Mouse (Mus musculus): ENCODE measurements around the gene Depdc1b. TPM values are rescaled to one million over a fixed set of nuclear protein-coding genes. Genes with fewer than 3 reads are reported as not detected.

Depdc1b gene
- polyA plus RNA-seq, 1 experiment: 0.77 TPM

DNA sequence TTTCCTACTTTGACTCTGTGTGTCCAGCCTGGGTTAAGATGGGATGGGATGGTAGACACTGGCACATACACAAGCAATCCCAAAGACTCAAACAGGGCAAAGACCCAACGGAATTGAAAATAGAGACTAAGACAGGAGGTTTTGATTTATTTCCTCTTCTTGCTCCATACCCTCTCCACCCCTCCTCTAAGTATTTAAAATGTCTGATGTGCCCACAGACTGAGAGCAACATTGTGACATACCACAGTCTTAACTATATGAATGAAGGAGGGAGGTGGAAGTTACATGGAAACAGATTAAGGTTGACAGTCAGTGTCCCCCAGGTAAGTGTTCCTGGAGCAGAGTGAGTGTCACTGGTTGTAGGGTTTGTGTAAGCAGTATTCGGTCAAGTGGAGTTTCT lies 31.8 kb upstream of the Depdc1b start:
- H3K27ac ChIP-seq (ENCODE audit: insufficient read depth, low read length): no peak overlapping the region
- TF ChIP-seq CTCF (IDR thresholded peaks at IDR 0.05; ENCODE audit: extremely low read depth, insufficient read depth, low read length) (no peak), POLR2A (IDR thresholded peaks at IDR 0.05; ENCODE audit: extremely low read depth, insufficient read depth, low read length) (no peak)
- no peak overlapping the region for H3K4me3 ChIP-seq (ENCODE audit: insufficient read depth, low read length)
- H3K4me1 ChIP-seq (ENCODE audit: control insufficient read depth, insufficient read depth, low read length): no peaks in the 10 kb centered on the region

- H3K27ac ChIP-seq (ENCODE audit: insufficient read depth, low read length): no peak overlapping the region
- no peak for TF ChIP-seq CTCF (IDR thresholded peaks at IDR 0.05; ENCODE audit: extremely low read depth, insufficient read depth, low read length)
- no peak for TF ChIP-seq POLR2A (IDR thresholded peaks at IDR 0.05; ENCODE audit: extremely low read depth, insufficient read depth, low read length)
- H3K4me1 ChIP-seq (ENCODE audit: control insufficient read depth, insufficient read depth, low read length): no peaks in the 10 kb centered on the region
- no peak overlapping the region for H3K4me3 ChIP-seq (ENCODE audit: insufficient read depth, low read length)
These were observed 28.2 kb upstream of the Depdc1b start for GRCm38 (mm10) chr13:108287953-108288352.

DNA sequence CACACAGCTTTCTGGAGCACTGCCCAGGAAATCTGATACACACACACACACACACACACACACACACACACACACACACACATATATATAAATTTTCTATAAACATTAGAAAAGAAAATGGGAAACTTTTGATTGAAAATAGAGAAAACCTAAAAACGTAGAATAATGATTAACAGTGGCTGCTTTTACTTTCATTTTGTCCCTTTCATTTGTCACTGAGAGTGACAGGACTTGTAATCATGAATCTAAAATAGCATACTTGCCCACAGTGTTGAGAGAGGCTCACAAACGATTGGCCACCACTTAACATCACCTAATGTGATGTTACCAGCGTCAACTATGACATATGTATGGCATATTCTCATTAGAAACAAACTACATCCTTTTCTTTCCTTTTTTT lies 26.7 kb upstream of the Depdc1b start:
- no peaks in the 10 kb centered on the region for H3K4me1 ChIP-seq (ENCODE audit: control insufficient read depth, insufficient read depth, low read length)
- H3K4me3 ChIP-seq (ENCODE audit: insufficient read depth, low read length): no peak overlapping the region
- H3K27ac ChIP-seq (ENCODE audit: insufficient read depth, low read length): no peak overlapping the region
- no peak for TF ChIP-seq CTCF (IDR thresholded peaks at IDR 0.05; ENCODE audit: extremely low read depth, insufficient read depth, low read length)

DNA sequence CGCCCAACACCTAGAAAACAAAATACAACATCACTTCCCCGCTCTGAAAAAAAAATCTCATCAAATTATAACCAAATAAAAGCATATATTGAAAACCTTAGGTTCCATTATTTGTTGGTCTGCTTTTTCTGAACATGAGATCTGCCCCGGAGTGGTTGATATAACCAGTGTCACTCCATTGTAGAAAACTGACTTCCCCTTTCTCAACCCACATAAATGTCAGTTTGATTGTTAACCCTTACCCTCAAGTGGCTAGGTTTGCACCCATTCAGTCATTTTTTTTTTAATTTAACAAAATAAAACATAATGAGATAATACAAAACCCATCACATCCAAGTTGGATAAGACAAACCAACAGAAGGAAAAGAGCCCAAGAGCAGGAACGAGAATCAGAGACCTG lies 25.8 kb upstream of the Depdc1b start:
- H3K4me1 ChIP-seq (ENCODE audit: control insufficient read depth, insufficient read depth, low read length): no peaks in the 10 kb centered on the region
- no peak overlapping the region for H3K27ac ChIP-seq (ENCODE audit: insufficient read depth, low read length)
- H3K4me3 ChIP-seq (ENCODE audit: insufficient read depth, low read length): no peak overlapping the region
- TF ChIP-seq CTCF (IDR thresholded peaks at IDR 0.05; ENCODE audit: extremely low read depth, insufficient read depth, low read length) (no peak), POLR2A (IDR thresholded peaks at IDR 0.05; ENCODE audit: extremely low read depth, insufficient read depth, low read length) (no peak)

DNA sequence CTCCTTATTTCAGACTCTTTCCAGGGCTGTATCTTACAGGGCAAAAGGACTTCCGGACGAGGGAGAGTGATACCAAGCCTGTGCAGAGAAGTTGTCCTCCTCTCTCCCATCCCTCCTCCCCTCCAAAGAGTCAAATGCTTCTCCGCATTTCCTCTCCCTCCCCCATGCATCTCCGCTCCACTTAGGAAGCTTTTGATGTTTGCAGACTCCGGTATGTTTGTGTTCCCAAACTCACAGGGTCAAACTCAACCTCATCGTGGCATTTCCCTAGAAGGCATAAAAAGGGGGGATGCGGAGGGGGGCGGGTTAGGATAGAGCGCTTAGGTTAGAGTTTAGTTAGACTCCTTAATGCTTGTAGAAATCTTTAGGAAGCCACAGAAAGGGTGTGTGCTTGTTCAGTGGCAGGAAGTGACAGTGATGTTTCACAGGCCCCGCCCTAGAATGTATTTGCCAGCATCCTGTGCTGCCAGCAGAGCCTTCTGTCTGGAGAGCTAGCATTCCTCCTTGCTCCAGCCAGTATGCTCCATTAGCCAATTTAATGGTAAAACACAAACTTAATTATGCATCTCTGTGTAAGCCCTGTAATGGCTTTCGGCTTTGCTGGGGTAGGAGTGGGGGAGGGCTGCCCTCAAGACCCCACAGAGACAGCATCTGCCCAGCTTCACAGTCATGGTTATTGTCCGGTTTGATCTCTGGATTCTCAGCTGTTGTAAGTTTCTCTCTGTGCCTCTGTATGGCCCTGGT lies 18.6 kb upstream of the Depdc1b start:
- TF ChIP-seq POLR2A (IDR thresholded peaks at IDR 0.05; ENCODE audit: extremely low read depth, insufficient read depth, low read length) (peak; percentile 32; the same call in 1 of the 2 replicates), CTCF (IDR thresholded peaks at IDR 0.05; ENCODE audit: extremely low read depth, insufficient read depth, low read length) (no peak)
- Histone ChIP-seq H3K27ac (ENCODE audit: insufficient read depth, low read length) (peak overlapping the region; percentile 68; the same call in 1 of the 2 replicates), H3K4me1 (ENCODE audit: control insufficient read depth, insufficient read depth, low read length) (no peaks in the 10 kb centered on the region), H3K4me3 (ENCODE audit: insufficient read depth, low read length) (peak overlapping the region; percentile 4; the same call in 1 of the 2 replicates)

DNA sequence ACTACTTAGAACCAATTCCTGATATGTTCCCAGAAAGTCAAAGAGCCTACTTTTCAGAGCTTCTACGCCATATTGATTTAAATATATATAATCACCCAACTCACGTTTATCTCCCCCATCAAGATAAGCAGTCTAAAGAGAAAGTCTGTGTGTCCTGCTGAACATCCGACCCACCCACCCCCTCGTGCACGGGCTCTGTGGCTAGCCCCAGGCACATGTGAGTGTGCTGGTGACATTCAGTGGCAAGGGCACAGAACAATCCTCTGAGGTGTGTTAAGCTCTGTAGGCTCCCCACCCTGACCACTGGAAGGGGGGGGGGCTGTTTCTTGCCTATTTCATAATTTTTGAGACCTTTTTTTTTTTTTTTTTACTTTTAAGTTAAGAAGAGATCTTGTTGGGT lies 17.9 kb upstream of the Depdc1b start:
- Histone ChIP-seq H3K4me1 (ENCODE audit: control insufficient read depth, insufficient read depth, low read length) (no peaks in the 10 kb centered on the region), H3K27ac (ENCODE audit: insufficient read depth, low read length) (no peak overlapping the region), H3K4me3 (ENCODE audit: insufficient read depth, low read length) (no peak overlapping the region)
- no peak for TF ChIP-seq POLR2A (IDR thresholded peaks at IDR 0.05; ENCODE audit: extremely low read depth, insufficient read depth, low read length)
- no peak for TF ChIP-seq CTCF (IDR thresholded peaks at IDR 0.05; ENCODE audit: extremely low read depth, insufficient read depth, low read length)

- TF ChIP-seq CTCF (IDR thresholded peaks at IDR 0.05; ENCODE audit: extremely low read depth, insufficient read depth, low read length): peak; percentile 29
- no peak for TF ChIP-seq POLR2A (IDR thresholded peaks at IDR 0.05; ENCODE audit: extremely low read depth, insufficient read depth, low read length)
- no peaks in the 10 kb centered on the region for H3K4me1 ChIP-seq (ENCODE audit: control insufficient read depth, insufficient read depth, low read length)
- no peak overlapping the region for H3K4me3 ChIP-seq (ENCODE audit: insufficient read depth, low read length)
- H3K27ac ChIP-seq (ENCODE audit: insufficient read depth, low read length): no peak overlapping the region
These were observed 15.7 kb upstream of the Depdc1b start for GRCm38 (mm10) chr13:108300346-108300950.

DNA sequence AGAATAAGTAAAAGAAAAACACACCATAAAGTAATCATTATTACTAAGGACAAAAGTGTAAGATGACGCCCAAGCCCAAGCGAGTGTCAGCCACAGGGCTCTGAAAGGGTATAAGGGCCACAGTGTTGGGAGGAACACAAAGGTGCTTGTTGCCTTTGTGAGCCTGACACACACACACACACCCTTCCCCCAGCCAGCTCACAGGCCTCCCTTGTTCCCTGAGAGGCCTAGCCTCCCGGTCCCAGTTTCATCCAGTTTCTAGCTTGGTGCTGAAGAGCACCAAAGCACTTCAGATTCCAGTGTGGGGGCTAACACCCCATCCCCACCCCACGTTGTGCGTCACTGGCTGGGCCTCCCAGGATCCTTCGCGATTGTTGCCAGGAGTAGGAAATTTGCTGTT lies 14.7 kb upstream of the Depdc1b start:
- TF ChIP-seq CTCF (IDR thresholded peaks at IDR 0.05; ENCODE audit: extremely low read depth, insufficient read depth, low read length) (no peak), POLR2A (IDR thresholded peaks at IDR 0.05; ENCODE audit: extremely low read depth, insufficient read depth, low read length) (0 out of 2 replicates have a peak, but pooled peaks have one; percentile 12)
- Histone ChIP-seq H3K4me1 (ENCODE audit: control insufficient read depth, insufficient read depth, low read length) (no peaks in the 10 kb centered on the region), H3K4me3 (ENCODE audit: insufficient read depth, low read length) (no peak overlapping the region), H3K27ac (ENCODE audit: insufficient read depth, low read length) (peak overlapping the region; percentile 85)

DNA sequence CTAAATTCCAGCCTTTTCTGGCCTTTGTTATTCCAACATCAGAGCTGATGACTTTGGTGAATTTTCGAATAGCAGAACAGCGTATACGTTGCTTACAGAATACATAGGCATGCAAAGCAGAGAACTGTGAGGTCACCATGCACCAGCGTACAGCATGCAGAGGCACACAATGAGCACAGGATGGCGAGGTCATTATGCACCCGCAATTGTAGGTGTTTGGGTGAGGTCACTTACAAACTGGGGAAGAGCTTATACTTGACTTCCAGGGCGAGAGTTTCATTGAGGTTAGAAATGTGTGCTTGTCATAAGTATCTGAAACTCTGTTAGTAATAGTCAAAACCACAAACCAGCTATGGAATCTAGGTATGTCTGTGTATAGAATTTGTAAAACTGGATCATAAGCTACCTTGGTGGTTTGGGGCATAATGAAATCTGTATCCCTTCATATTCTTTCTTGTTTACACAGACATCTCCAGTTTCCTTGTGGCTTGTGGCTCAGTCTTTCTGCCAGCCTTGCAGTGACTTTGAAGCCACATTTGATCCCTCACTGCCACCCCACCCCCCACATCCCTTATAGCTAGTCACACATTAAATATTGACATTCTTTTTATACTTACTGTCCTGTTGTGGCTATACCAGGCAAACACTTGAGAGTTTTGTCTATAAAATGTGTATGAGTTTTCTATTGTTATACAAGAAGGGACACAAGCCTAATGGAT lies 13.0 kb upstream of the Depdc1b start:
- no peaks in the 10 kb centered on the region for H3K4me1 ChIP-seq (ENCODE audit: control insufficient read depth, insufficient read depth, low read length)
- no peak overlapping the region for H3K4me3 ChIP-seq (ENCODE audit: insufficient read depth, low read length)
- TF ChIP-seq POLR2A (IDR thresholded peaks at IDR 0.05; ENCODE audit: extremely low read depth, insufficient read depth, low read length) (no peak), CTCF (IDR thresholded peaks at IDR 0.05; ENCODE audit: extremely low read depth, insufficient read depth, low read length) (no peak)
- H3K27ac ChIP-seq (ENCODE audit: insufficient read depth, low read length): no peak overlapping the region
